Mouse (Mus musculus) stomach, postnatal 0 days (tissue): Measurements from ENCODE around the gene Map3k15. TPM values are rescaled to one million over a fixed set of nuclear protein-coding genes. Genes with fewer than 3 reads are reported as not detected.

Experiments
- ATAC-seq: fragments of 200-750 bp; cut with Nextera tagmentation; 2 replicates; pipeline ENCODE4 v1.8.0; 2017; ENCODE audit not compliant: low FRiP score, low TSS enrichment
- DNase-seq: peaks from one replicate; pipeline ENCODE4 v3.0.0-alpha.2; 2016; ENCODE audit warnings: low spot score
- H3K27ac ChIP-seq: fragments of 300-500 bp; sonication (generic); replicated peaks from 2 replicates; pipeline ENCODE4 v1.5.1; 2014; ENCODE audit warnings: mild to moderate bottlenecking, control low read depth
- H3K27me3 ChIP-seq: fragments of 300-500 bp; sonication (generic); 2 replicates; pipeline ENCODE4 v1.6.1; 2014; ENCODE audit warnings: low read length; ENCODE audit not compliant: control insufficient read depth, insufficient read depth
- H3K36me3 ChIP-seq: fragments of 300-500 bp; sonication (generic); 2 replicates; pipeline ENCODE4 v1.6.1; 2014; ENCODE audit warnings: low read length, mixed read lengths; ENCODE audit not compliant: control insufficient read depth, insufficient read depth
- H3K4me1 ChIP-seq: fragments of 300-500 bp; sonication (generic); replicated peaks from 2 replicates; pipeline ENCODE4 v1.6.1; 2014; ENCODE audit warnings: antibody characterized with exemption; ENCODE audit not compliant: control insufficient read depth, insufficient read depth
- H3K4me2 ChIP-seq: fragments of 300-500 bp; sonication (generic); replicated peaks from 2 replicates; pipeline ENCODE4 v1.6.1; 2014; ENCODE audit warnings: low read depth, mild to moderate bottlenecking, control low read depth, moderate library complexity
- H3K4me3 ChIP-seq: fragments of 300-500 bp; sonication (generic); 2 replicates; pipeline ENCODE4 v1.5.1; 2014; ENCODE audit warnings: low read depth, low read length, control low read depth
- H3K9ac ChIP-seq: fragments of 300-500 bp; sonication (generic); 2 replicates; pipeline ENCODE4 v1.6.1; 2014; ENCODE audit warnings: mild to moderate bottlenecking, low read length, control low read depth, mixed read lengths
- H3K9me3 ChIP-seq: fragments of 300-500 bp; sonication (generic); 2 replicates; pipeline ENCODE4 v1.6.1; 2016; ENCODE audit warnings: low read length; ENCODE audit not compliant: control insufficient read depth
- CTCF ChIP-seq: IDR thresholded peaks from 2 replicates; pipeline ENCODE4 v1.5.1; 2016; ENCODE audit warnings: antibody characterized with exemption, low read depth, mild to moderate bottlenecking, moderate library complexity
- EP300 ChIP-seq: optimal IDR thresholded peaks from 2 replicates; pipeline ENCODE3; 2016; ENCODE audit warnings: antibody characterized with exemption
- WGBS: fragments of 180-500 bp; shearing (Covaris S2); extraction: QIAGEN DNeasy Blood & Tissue Kit; methylation state at CpG from one replicate; pipeline ENCODE4 v1.1.7; 2014; 5-methylcytosine and 5-hydroxymethylcytosine counted together
- polyA plus RNA-seq: library from polyadenylated mRNA; unstranded; fragments of >200 nt; fragmentation: Nextera tagmentation; extraction: Ambion mirVana; gene quantifications from 2 replicates; pipeline ENCODE4 v1.2.1, GENCODE M21; 2015

The Map3k15 gene
- polyA plus RNA-seq, 1 experiment from 2014 or later, result 0.12 TPM

GRCm38 (mm10) chrX:160148859-160149258, 160.6 kb downstream of the Map3k15 start:
- ATAC-seq (no peak), DNase-seq (no peak)
- Histone ChIP-seq H3K36me3 (no peaks in the 10 kb centered on the region), H3K9me3 (no peaks in the 10 kb centered on the region), H3K4me1 (no peaks in the 10 kb centered on the region), H3K27ac (no peak overlapping the region), H3K4me2 (no peak overlapping the region), H3K9ac (no peak overlapping the region), H3K27me3 (no peaks in the 10 kb centered on the region), H3K4me3 (no peak overlapping the region)
- TF ChIP-seq CTCF (no peak), EP300 (no peak)
- 85% methylated on average over 3 of the region's 3 CpGs for whole genome bisulfite sequencing

GRCm38 (mm10) chrX:160153147-160153815, 165.0 kb downstream of the Map3k15 start:
- DNase-seq (no peak), ATAC-seq (no peak)
- Histone ChIP-seq H3K36me3 (no peaks in the 10 kb centered on the region), H3K4me1 (no peaks in the 10 kb centered on the region), H3K27me3 (no peaks in the 10 kb centered on the region), H3K9ac (no peak overlapping the region), H3K4me2 (no peak overlapping the region), H3K9me3 (no peaks in the 10 kb centered on the region), H3K27ac (no peak overlapping the region), H3K4me3 (no peak overlapping the region)
- WGBS, result 57% methylated on average over 4 of the region's 4 CpGs
- TF ChIP-seq CTCF, result peak; percentile 76
- TF ChIP-seq EP300, result no peak

- Histone ChIP-seq H3K36me3 (no peaks in the 10 kb centered on the region), H3K4me3 (no peak overlapping the region), H3K27ac (no peak overlapping the region), H3K4me1 (no peaks in the 10 kb centered on the region), H3K27me3 (no peaks in the 10 kb centered on the region), H3K9me3 (no peaks in the 10 kb centered on the region), H3K4me2 (no peak overlapping the region), H3K9ac (no peak overlapping the region)
- no peak for TF ChIP-seq EP300
- no peak for TF ChIP-seq CTCF
- DNase-seq, result no peak
- 49% methylated on average over 3 of the region's 3 CpGs for WGBS
- ATAC-seq, result no peak
Observed at GRCm38 (mm10) chrX:160164259-160164658, 176.0 kb downstream of the Map3k15 start.

GRCm38 (mm10) chrX:160166246-160166985, 178.2 kb downstream of the Map3k15 start:
- H3K27ac ChIP-seq, result no peak overlapping the region
- ATAC-seq (no peak), DNase-seq (no peak)
- no peak overlapping the region for H3K9ac ChIP-seq
- H3K4me1 ChIP-seq, result no peaks in the 10 kb centered on the region
- WGBS, result 30% methylated on average over 6 of the region's 6 CpGs
- no peak for TF ChIP-seq CTCF
- no peak for TF ChIP-seq EP300
- H3K9me3 ChIP-seq, result no peaks in the 10 kb centered on the region
- no peaks in the 10 kb centered on the region for H3K27me3 ChIP-seq
- H3K4me2 ChIP-seq, result no peak overlapping the region
- no peak overlapping the region for H3K4me3 ChIP-seq
- H3K36me3 ChIP-seq, result no peaks in the 10 kb centered on the region

- no peaks in the 10 kb centered on the region for H3K9me3 ChIP-seq
- H3K27ac ChIP-seq, result no peak overlapping the region
- WGBS, result 17% methylated on average over 2 of the region's 3 CpGs
- no peak for TF ChIP-seq EP300
- TF ChIP-seq CTCF, result peak; percentile 80
- H3K4me1 ChIP-seq, result no peaks in the 10 kb centered on the region
- no peak overlapping the region for H3K9ac ChIP-seq
- H3K27me3 ChIP-seq, result no peaks in the 10 kb centered on the region
- H3K36me3 ChIP-seq, result no peaks in the 10 kb centered on the region
- no peak overlapping the region for H3K4me2 ChIP-seq
- ATAC-seq, result no peak
- H3K4me3 ChIP-seq, result no peak overlapping the region
- peak; percentile 56 for DNase-seq
Observed at GRCm38 (mm10) chrX:160170150-160170549, 181.9 kb downstream of the Map3k15 start.

Other genes with a start within 250 kb of the Map3k15 start
- 109 TPM in 2 replicates for gene Pdha1, start 150.0 kb downstream of the Map3k15 start, polyA plus RNA-seq